Mouse (Mus musculus) ES-Bruce4 (cell line): ENCODE measurements around the gene Ssbp2. TPM values are rescaled to one million over a fixed set of nuclear protein-coding genes. Genes with fewer than 3 reads are reported as not detected.

ENCODE experiments used
- H3K27ac ChIP-seq: 2 replicates; pipeline ENCODE4 v1.5.1; 2012; ENCODE audit warnings: low read length, inconsistent platforms; ENCODE audit not compliant: insufficient read depth
- H3K27me3 ChIP-seq: 2 replicates; pipeline ENCODE4 v1.6.1; 2012; ENCODE audit warnings: mild to moderate bottlenecking, low read length, inconsistent platforms; ENCODE audit not compliant: control insufficient read depth, poor library complexity, insufficient read depth, severe bottlenecking
- H3K36me3 ChIP-seq: 2 replicates; pipeline ENCODE4 v1.6.1; 2012; ENCODE audit warnings: inconsistent platforms, mild to moderate bottlenecking, low read length, moderate library complexity; ENCODE audit not compliant: control insufficient read depth, poor library complexity, insufficient read depth, severe bottlenecking
- H3K4me1 ChIP-seq: one replicate; pipeline ENCODE4 v1.8.1; 2011; ENCODE audit warnings: low read length; ENCODE audit not compliant: control insufficient read depth, insufficient read depth
- H3K4me3 ChIP-seq: 2 replicates; pipeline ENCODE4 v1.5.1; 2011; ENCODE audit warnings: low read depth, mild to moderate bottlenecking, low read length
- H3K9ac ChIP-seq: 2 replicates; pipeline ENCODE4 v1.6.1; 2012; ENCODE audit warnings: low read depth, mild to moderate bottlenecking, inconsistent platforms; ENCODE audit not compliant: poor library complexity, severe bottlenecking
- H3K9me3 ChIP-seq: replicated peaks from 2 replicates; pipeline ENCODE4 v1.6.1; 2012; ENCODE audit warnings: mild to moderate bottlenecking, low read length, inconsistent platforms; ENCODE audit not compliant: control insufficient read depth, poor library complexity, insufficient read depth, severe bottlenecking
- CTCF ChIP-seq: IDR thresholded peaks from one replicate; pipeline ENCODE4 v1.8.1; 2011; ENCODE audit warnings: low read depth, low read length
- EP300 ChIP-seq: IDR thresholded peaks from 2 replicates; pipeline ENCODE4 v1.6.1; 2011; ENCODE audit warnings: low read depth, low read length; ENCODE audit not compliant: insufficient read depth
- POLR2A ChIP-seq: IDR thresholded peaks from one replicate; pipeline ENCODE4 v1.8.1; 2011; ENCODE audit warnings: low read length; ENCODE audit not compliant: insufficient read depth
- polyA plus RNA-seq: library from polyadenylated mRNA; stranded (reverse); fragments of >200 nt; gene quantifications from 2 replicates; pipeline ENCODE4 v1.2.4, GENCODE M21; 2011; ENCODE audit warnings: low read depth; ENCODE audit not compliant: missing spikeins, insufficient read depth, insufficient read length

The Ssbp2 gene
- polyA plus RNA-seq, 1 experiment, result 5.5 TPM

DNA sequence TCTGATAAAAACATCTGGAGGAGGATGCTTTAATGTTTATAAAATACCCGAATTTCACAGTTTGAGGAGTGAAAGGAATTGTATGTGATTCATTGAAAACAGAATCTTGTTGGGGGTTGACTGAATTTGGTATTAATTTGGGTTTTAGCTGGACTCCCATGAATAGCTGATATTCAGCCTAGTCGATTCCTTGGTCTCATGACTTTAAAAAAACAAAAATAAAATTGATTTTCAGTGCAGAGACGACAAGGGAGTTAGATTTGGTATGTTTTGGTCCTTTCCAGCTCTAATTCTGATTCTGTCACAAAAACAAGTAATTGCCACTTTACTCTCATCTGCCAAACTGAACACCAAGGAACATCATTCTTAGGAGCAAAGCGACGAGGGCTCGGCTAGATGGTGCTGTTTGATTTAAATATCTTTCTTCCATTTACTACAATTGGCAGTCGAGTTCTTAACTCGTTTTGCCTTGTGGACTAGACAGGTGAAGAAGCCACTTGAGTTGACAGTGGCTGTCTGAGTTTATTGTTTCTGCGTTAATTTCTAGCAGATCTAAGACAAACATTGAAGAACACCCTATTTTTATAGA lies 2.9 kb downstream of the Ssbp2 start:
- Histone ChIP-seq H3K4me1 (no peaks in the 10 kb centered on the region), H3K27me3 (peaks cover 5% of the 10 kb centered on the region), H3K36me3 (no peaks in the 10 kb centered on the region), H3K27ac (no peak overlapping the region), H3K4me3 (no peak overlapping the region), H3K9ac (no peak overlapping the region), H3K9me3 (no peaks in the 10 kb centered on the region)
- TF ChIP-seq CTCF, result no peak
- no peak for TF ChIP-seq EP300
- TF ChIP-seq POLR2A, result no peak

DNA sequence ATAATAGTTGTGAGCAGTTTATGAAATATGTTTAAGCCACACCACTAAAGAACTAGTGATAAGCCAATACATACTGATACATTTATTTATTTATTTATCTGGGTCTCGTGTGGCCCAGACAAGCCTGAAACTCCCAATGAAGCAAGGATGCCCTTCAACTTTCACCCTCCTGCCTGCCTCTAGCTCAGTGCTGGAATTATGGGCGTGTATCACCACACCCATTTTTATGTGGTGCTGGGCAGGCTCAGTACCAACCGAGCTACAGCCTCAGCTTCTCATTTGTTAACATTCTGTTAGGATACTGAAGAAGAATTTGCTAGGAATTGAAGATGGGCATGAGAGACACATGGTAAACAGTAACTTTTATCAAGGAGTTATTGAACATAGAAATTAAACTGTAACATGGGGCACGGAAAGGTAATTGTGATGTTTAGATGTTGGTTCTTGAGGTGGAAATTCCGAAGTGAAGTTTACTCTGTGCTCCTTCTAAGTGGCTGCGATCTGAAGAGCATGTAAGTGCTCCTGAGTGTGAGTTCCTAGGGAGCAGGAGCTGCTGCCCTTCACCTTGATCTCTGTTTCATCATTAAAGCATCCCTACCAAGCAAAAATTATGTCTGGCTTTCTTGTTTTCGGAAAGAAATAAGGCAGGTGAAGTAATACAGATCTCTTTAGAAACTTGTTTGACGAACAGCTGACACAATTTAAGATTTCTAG lies 5.1 kb downstream of the Ssbp2 start:
- Histone ChIP-seq H3K4me3 (no peak overlapping the region), H3K9me3 (no peaks in the 10 kb centered on the region), H3K27ac (no peak overlapping the region), H3K4me1 (no peaks in the 10 kb centered on the region), H3K9ac (no peak overlapping the region), H3K36me3 (no peaks in the 10 kb centered on the region), H3K27me3 (peaks cover 5% of the 10 kb centered on the region)
- no peak for TF ChIP-seq CTCF
- no peak for TF ChIP-seq EP300
- no peak for TF ChIP-seq POLR2A

DNA sequence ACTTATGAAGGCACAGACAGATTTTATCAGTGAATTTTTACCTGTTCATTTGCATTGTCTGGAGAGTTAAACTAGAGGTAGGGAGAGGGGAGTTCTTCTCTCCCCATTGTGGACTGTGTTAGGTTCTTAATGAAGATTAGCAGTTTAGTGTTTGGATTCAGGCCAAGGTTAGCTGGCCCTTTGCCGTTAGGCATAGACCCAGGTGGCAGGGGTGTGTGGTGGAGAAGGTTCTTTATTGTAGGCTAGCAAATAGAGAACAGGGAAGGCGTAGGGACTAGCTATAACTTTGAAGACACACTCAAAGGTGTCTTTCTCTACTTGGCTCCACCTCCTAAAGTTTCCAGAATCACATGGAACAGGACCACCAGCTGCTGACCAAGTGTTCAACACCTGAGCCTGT lies 11.5 kb downstream of the Ssbp2 start:
- TF ChIP-seq POLR2A, result no peak
- no peak for TF ChIP-seq CTCF
- Histone ChIP-seq H3K4me3 (no peak overlapping the region), H3K9me3 (no peaks in the 10 kb centered on the region), H3K36me3 (no peaks in the 10 kb centered on the region), H3K9ac (no peak overlapping the region), H3K4me1 (no peaks in the 10 kb centered on the region), H3K27me3 (no peaks in the 10 kb centered on the region), H3K27ac (no peak overlapping the region)

DNA sequence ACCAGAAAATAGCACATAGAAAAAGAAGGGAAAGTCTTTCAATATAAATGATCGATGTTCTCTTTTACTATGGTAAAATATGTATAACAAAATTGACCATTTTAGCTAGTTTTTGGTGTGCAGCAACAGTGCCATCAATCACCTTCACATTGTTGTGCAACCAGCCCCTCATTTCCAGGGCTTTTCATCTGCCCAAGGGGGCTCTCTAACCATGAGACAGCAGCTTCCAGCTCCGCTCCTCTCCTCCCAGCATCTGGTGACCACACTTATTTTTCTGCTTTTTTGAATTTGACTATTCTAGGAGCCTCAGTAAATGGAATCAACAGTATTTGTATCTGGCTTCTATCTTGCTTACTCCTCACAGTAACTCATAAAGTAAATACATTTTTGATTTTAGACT lies 11.9 kb downstream of the Ssbp2 start:
- no peaks in the 10 kb centered on the region for H3K4me1 ChIP-seq
- TF ChIP-seq POLR2A (no peak), CTCF (no peak), EP300 (no peak)
- H3K4me3 ChIP-seq, result no peak overlapping the region
- no peaks in the 10 kb centered on the region for H3K36me3 ChIP-seq
- no peak overlapping the region for H3K27ac ChIP-seq
- no peak overlapping the region for H3K9ac ChIP-seq
- no peaks in the 10 kb centered on the region for H3K9me3 ChIP-seq
- no peaks in the 10 kb centered on the region for H3K27me3 ChIP-seq

DNA sequence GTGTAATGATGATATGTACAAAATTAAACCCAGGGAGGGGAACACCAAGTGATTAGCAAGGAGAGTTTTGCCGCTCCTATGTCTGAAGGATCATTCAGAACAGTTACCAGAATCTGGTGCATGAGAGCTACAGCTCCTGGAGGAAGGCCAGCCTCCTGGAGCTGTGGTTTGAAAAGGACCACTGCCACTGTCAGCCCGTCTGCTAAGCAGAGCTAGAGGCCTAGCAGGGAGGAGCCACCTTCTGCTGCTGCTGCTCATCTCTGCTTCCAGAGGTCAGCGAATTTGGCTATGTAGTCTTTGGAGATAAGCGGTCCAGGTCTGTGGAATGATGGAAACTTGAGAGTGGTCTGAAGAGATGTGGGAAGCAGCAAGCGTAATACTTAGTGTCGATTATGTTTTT lies 13.4 kb downstream of the Ssbp2 start:
- Histone ChIP-seq H3K27me3 (no peaks in the 10 kb centered on the region), H3K9ac (no peak overlapping the region), H3K4me3 (no peak overlapping the region), H3K36me3 (no peaks in the 10 kb centered on the region), H3K9me3 (no peaks in the 10 kb centered on the region), H3K27ac (no peak overlapping the region), H3K4me1 (no peaks in the 10 kb centered on the region)
- TF ChIP-seq EP300, result no peak
- TF ChIP-seq CTCF, result no peak
- no peak for TF ChIP-seq POLR2A

DNA sequence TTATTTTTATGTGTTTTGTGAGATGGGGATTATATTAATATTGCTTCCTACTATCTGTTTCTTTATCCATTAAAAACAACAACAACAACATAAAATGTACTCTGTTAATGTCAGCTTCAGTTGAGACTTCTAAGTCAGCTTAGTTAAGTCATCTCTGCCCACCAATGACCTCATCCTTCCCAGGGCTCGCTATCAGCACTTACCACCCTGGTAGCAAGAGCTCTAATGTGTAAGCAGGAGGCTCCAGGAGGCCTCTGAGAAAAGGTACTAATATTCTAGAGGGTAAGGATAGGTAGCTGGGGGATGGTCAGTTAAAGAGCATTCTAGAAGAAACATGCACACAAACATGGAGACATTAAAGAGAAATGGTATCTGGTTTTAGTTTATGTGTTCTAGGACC lies 13.9 kb downstream of the Ssbp2 start:
- Histone ChIP-seq H3K9ac (no peak overlapping the region), H3K4me1 (no peaks in the 10 kb centered on the region), H3K27me3 (no peaks in the 10 kb centered on the region), H3K27ac (no peak overlapping the region), H3K4me3 (no peak overlapping the region), H3K36me3 (no peaks in the 10 kb centered on the region), H3K9me3 (no peaks in the 10 kb centered on the region)
- TF ChIP-seq POLR2A, result no peak
- TF ChIP-seq EP300, result no peak
- no peak for TF ChIP-seq CTCF
